Mouse (Mus musculus): ENCODE results near the gene Tpra1. TPM values are rescaled to one million over a fixed set of nuclear protein-coding genes. Genes with fewer than 3 reads are reported as not detected.

Gene Tpra1
- polyA plus RNA-seq (2012; ENCODE audit: low replicate concordance): 145 and 178 TPM in 2 replicates

DNA sequence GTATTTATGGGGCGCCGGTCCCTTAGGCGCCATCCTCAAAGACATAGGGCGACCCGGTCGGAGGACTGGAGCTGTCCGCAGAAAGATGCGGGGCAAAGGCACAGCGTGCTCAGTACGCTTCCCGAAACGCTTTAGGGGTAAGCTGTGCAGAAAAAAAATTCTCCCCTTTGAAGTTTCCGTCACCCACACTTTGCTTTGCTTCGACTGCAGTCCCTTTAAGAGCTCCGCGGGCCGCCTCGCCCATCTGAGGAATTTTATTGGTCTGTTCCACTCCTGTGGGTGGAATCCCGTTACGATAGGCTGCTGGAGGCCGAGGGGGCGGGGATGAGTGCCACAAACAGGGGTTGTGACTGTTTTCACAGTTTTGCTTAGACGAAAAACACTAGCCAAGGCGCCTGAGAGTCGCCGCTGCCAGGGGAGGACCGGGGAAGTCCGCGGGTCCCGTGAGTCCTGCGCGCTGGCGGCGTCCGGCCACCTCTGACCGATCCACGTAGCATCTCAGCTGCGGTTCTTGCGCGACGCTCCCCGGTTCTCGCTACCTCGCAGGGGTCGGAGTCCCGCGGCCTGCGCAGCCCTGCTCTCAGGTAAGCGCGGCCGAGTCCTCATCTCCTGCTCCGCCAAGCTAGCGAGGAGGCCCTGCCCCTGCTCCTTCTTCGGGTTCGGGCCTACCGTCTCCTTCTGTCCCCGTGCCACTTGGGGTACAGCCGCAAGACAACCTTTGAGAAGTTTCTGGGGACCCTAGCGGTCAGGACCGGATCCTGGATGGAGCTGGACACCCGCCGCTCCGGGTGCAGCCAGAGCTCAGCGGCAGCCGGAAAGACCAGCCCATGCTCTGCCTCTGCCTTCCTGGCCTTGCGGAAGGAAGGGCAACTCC lies at the start of gene Tpra1:
TSS of gene Tpra1 (plus strand) at position 305 of the 874 bp plus-strand sequence.

DNA sequence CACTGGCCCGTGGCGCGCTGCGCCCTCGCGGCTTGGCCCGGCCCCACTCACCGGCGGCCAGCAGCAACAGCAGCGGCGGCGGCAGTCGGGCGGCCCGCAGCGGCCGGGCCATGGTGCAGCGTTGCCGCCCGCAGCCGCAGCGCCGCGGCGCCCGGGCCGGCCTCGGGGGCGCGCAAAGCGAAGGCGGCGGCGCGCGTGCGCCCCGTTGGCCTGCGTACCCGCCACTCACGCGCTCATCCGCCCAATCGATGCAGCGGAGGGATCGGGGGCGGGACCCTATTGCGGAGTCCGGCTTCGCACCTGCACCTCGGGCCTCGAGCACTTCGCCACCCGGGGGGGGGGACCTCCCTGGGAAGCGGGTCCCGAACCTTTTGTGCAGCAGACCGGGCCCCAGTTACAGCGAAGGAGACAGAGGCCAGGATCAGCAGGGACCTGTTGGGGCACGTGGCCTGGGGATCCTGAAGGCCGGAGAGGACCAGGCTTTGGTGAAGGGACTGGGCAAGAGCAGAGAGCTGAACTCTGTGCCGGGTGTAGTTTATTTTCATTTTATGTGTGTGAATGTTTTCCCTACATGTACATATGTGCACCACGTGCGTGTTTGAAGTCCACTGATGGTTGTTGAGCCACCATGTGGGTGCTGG lies 27.1 kb upstream of the Tpra1 start, which contains the start of gene Podxl2:
TSS of gene Podxl2 (minus strand) at position 177 of the 641 bp plus-strand sequence.

GRCm38 (mm10) chr6:88898534-88899048 lies 3.5 kb upstream of the Tpra1 start, which contains the start of gene Mcm2:
TSS of gene Mcm2 (minus strand) at chr6:88898780.

Other genes with a start within 250 kb of the Tpra1 start
- gene Mgll, start 177.8 kb upstream of the Tpra1 start, polyA plus RNA-seq (2012; ENCODE audit: low replicate concordance): 43.9 and 70.8 TPM in 2 replicates
- 25.8 and 40.8 TPM in 2 replicates for gene Abtb1, start 60.3 kb upstream of the Tpra1 start, polyA plus RNA-seq (2012; ENCODE audit: low replicate concordance)
- 0.87 and 1.6 TPM in 2 replicates for gene Podxl2, start 27.2 kb upstream of the Tpra1 start, polyA plus RNA-seq (2012; ENCODE audit: low replicate concordance)
- 1,162 and 1,328 TPM in 2 replicates for gene Mcm2, start 3.5 kb upstream of the Tpra1 start, polyA plus RNA-seq (2012; ENCODE audit: low replicate concordance)

All from leukemia stem cell, adult 10-12 weeks (primary cell).